Mouse (Mus musculus) midbrain, embryonic 14.5 days (tissue): Measurements from ENCODE around the gene Lpar6. TPM values are rescaled to one million over a fixed set of nuclear protein-coding genes. Genes with fewer than 3 reads are reported as not detected.

Experiments used
- ATAC-seq: fragments of 200-750 bp; cut with Nextera tagmentation; 2 replicates; pipeline ENCODE4 v1.8.0; 2017; ENCODE audit warnings: moderate number of reproducible peaks, moderate library complexity; ENCODE audit not compliant: low FRiP score, low TSS enrichment
- DNase-seq: peaks from one replicate; pipeline ENCODE4 v3.0.0-alpha.2; 2015
- H3K27ac ChIP-seq: fragments of 300-500 bp; sonication (generic); replicated peaks from 2 replicates; pipeline ENCODE4 v1.5.1; 2014; ENCODE audit warnings: mild to moderate bottlenecking, low read depth, low read length, moderate library complexity
- H3K27me3 ChIP-seq: fragments of 300-500 bp; sonication (generic); 2 replicates; pipeline ENCODE4 v1.6.1; 2014; ENCODE audit warnings: low read length, control low read depth, mixed read lengths; ENCODE audit not compliant: control insufficient read depth, insufficient read depth
- H3K36me3 ChIP-seq: fragments of 300-500 bp; sonication (generic); 2 replicates; pipeline ENCODE4 v1.6.1; 2014; ENCODE audit warnings: low read length, control low read depth; ENCODE audit not compliant: control insufficient read depth, insufficient read depth
- H3K4me1 ChIP-seq: fragments of 300-500 bp; sonication (generic); 2 replicates; pipeline ENCODE4 v1.6.1; 2014; ENCODE audit warnings: mild to moderate bottlenecking, antibody characterized with exemption, low read length, control low read depth; ENCODE audit not compliant: control insufficient read depth, insufficient read depth
- H3K4me2 ChIP-seq: fragments of 300-500 bp; sonication (generic); 2 replicates; pipeline ENCODE4 v1.6.1; 2014; ENCODE audit warnings: mild to moderate bottlenecking, low read length, moderate library complexity
- H3K4me3 ChIP-seq: fragments of 300-500 bp; sonication (generic); replicated peaks from 2 replicates; pipeline ENCODE4 v1.5.1; 2014; ENCODE audit warnings: low read depth, low read length
- H3K9ac ChIP-seq: fragments of 300-500 bp; sonication (generic); replicated peaks from 2 replicates; pipeline ENCODE4 v1.6.1; 2014; ENCODE audit warnings: mild to moderate bottlenecking, low read length, moderate library complexity
- H3K9me3 ChIP-seq: fragments of 300-500 bp; sonication (generic); 2 replicates; pipeline ENCODE4 v1.6.1; 2016; ENCODE audit warnings: low read length, control low read depth, mixed read lengths; ENCODE audit not compliant: control insufficient read depth
- WGBS: fragments of 180-500 bp; shearing (Covaris S2); extraction: QIAGEN DNeasy Blood & Tissue Kit; methylation state at CpG from one replicate; pipeline ENCODE4 v1.1.7; 2014; 5-methylcytosine and 5-hydroxymethylcytosine counted together
- microRNA counts: library from miRNA; unstranded; fragments of <30 nt; microRNA quantifications from one replicate; lab custom pipeline; 2016
- microRNA-seq: library from miRNA; unstranded; fragments of <30 nt; microRNA quantifications from one replicate; pipeline ENCODE4, GENCODE M21; 2016
- polyA plus RNA-seq: library from polyadenylated mRNA; unstranded; fragments of >200 nt; fragmentation: Nextera tagmentation; extraction: Ambion mirVana; gene quantifications from 2 replicates; pipeline ENCODE4 v1.2.1, GENCODE M21; 2014

The Lpar6 gene
- polyA plus RNA-seq, 1 experiment from 2014 or later = 5.7 TPM

DNA sequence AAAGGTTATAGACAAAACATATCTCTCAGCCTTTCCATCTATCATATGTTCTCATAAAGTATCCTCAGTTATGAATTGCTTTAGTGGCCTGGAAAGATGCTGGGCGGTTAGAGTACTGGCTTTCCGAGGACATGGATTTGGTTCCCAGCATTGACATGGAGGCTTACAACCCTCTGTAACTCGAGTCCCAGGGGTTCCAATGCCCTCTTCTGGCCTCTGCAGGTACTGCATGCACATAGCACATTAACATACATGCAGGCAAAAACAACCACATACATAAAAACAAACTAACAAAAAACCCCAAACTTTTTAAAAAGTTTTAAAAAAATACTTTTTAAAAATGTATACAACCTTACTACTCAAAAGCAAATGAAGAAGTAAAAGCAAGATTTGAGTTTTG, 28.5 kb downstream of the Lpar6 start:
- Histone ChIP-seq H3K4me1 (no peaks in the 10 kb centered on the region), H3K4me3 (no peak overlapping the region), H3K36me3 (peaks cover 27% of the 10 kb centered on the region), H3K4me2 (no peak overlapping the region), H3K27me3 (no peaks in the 10 kb centered on the region), H3K27ac (no peak overlapping the region), H3K9ac (no peak overlapping the region), H3K9me3 (no peaks in the 10 kb centered on the region)
- DNase-seq (no peak), ATAC-seq (no peak)
- WGBS = 90% methylated on average over 3 of the region's 3 CpGs

DNA sequence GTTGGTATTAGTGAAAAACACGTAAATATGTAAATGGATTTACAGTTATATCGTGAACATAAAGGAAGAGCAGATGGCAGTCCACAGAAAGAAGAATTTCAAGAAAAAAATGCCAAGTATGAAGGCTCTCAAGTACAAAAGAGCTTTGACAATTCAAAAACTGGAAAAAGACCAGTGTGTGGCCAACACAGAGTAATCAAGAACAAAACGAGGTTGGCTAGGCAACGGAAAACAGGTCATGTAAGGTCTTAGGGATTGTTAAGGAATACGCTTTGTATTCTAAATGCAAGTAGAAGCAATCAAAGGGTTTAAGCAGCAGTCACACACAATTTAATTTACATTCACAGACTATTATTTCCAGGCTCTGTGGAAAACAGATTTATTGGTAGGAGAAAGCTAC, 34.1 kb downstream of the Lpar6 start:
- Histone ChIP-seq H3K4me3 (no peak overlapping the region), H3K9ac (no peak overlapping the region), H3K9me3 (no peaks in the 10 kb centered on the region), H3K4me1 (no peaks in the 10 kb centered on the region), H3K27ac (no peak overlapping the region), H3K27me3 (no peaks in the 10 kb centered on the region), H3K4me2 (no peak overlapping the region), H3K36me3 (peaks cover 6% of the 10 kb centered on the region; the same call in 1 of the 2 replicates)
- ATAC-seq (no peak), DNase-seq (peak; percentile 26)
- 28% methylated on average over 5 of the region's 5 CpGs for WGBS

DNA sequence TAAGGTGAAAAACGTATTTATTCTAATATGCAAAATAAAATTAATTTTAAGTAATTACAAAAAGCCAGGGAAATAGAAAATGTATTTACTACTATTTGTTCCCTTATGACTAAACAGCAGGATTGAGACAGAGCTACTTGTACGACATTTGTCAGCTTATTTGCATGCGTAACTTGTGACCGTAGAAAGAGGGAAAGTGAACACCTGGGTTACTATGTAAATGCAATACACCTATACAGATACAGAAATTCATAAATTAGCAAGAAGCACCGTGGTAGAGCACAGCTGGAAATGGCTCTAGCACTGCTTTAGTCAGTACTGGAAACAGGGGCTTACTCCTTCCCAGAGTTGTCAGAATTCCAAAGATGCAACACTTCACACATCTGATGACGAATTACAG, 41.4 kb downstream of the Lpar6 start:
- H3K36me3 ChIP-seq = peaks cover 16% of the 10 kb centered on the region
- H3K4me2 ChIP-seq = no peak overlapping the region
- H3K9ac ChIP-seq = no peak overlapping the region
- DNase-seq (no peak), ATAC-seq (no peak)
- H3K4me3 ChIP-seq = no peak overlapping the region
- H3K4me1 ChIP-seq = no peaks in the 10 kb centered on the region
- no peaks in the 10 kb centered on the region for H3K27me3 ChIP-seq
- H3K9me3 ChIP-seq = no peaks in the 10 kb centered on the region
- WGBS = 90% methylated on average over 6 of the region's 6 CpGs
- no peak overlapping the region for H3K27ac ChIP-seq

DNA sequence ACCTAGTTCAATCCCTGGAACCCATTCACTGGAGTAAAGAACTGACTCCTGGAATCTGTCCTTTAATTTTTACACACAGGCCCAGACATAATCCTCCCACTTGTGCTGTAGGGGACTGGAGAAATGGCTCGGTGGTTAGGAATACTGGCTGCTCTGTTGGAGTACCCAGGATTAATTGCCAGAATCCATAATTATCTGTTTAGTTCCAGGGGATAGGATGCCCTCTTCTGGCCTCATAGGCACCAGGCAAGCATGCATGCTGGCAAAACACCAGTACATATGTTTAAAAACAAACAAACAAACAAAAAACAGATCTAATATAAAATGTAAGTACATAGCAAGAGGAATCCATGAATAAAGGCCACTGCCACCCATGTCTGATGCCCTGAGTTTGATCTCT, 43.3 kb downstream of the Lpar6 start:
- no peak overlapping the region for H3K27ac ChIP-seq
- no peaks in the 10 kb centered on the region for H3K4me1 ChIP-seq
- H3K9me3 ChIP-seq = no peaks in the 10 kb centered on the region
- DNase-seq (peak; percentile 56), ATAC-seq (no peak)
- H3K4me2 ChIP-seq = no peak overlapping the region
- no peak overlapping the region for H3K4me3 ChIP-seq
- H3K9ac ChIP-seq = no peak overlapping the region
- H3K27me3 ChIP-seq = no peaks in the 10 kb centered on the region
- 12% methylated on average over 1 of the region's 1 CpGs for WGBS
- H3K36me3 ChIP-seq = peaks cover 13% of the 10 kb centered on the region; the same call in 1 of the 2 replicates

DNA sequence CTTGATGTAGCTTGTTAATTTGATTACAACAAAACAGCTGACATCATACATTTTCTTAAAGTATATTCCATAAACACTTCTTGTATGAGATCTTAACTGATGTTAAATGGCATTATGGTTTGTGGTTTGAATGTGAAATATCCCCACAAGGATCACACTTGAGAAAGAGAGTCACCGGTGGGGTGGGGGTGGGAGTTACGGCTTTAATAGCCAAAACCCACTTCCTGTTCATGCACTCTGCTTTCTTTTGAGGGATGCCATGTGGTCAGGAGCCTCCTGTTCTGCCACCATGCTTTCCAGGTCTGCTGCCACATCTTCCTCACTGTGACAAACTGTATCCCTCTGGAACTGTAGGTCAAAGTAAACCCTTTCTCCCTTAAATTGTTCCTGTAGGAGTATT, 52.2 kb downstream of the Lpar6 start:
- 97% methylated on average over 2 of the region's 2 CpGs for WGBS
- Histone ChIP-seq H3K9ac (no peak overlapping the region), H3K27ac (no peak overlapping the region), H3K4me2 (no peak overlapping the region), H3K4me1 (no peaks in the 10 kb centered on the region), H3K4me3 (no peak overlapping the region), H3K9me3 (no peaks in the 10 kb centered on the region), H3K36me3 (peaks cover 13% of the 10 kb centered on the region; the same call in 1 of the 2 replicates), H3K27me3 (no peaks in the 10 kb centered on the region)
- no peak for DNase-seq
- no peak for ATAC-seq

DNA sequence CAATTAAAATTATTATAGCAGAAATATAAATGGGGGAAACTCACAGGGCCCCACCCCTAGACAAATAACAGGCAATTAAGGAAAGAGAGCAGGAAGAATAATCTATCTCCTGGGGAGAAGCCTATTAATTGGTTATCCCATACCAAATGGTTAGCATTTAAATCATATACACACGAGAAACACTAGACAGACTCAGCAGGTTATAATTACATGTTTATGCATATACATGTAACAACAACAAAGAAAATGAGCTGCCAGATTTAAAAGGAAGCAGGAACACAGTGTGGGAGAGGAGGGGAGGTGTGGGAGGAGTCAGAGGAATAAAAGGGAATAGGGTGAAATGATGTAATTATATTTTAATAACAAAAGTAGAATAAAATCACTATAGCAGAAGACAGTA, 54.7 kb downstream of the Lpar6 start:
- Histone ChIP-seq H3K27me3 (no peaks in the 10 kb centered on the region), H3K4me2 (no peak overlapping the region), H3K4me1 (no peaks in the 10 kb centered on the region), H3K36me3 (peaks cover 18% of the 10 kb centered on the region), H3K4me3 (no peak overlapping the region), H3K27ac (no peak overlapping the region), H3K9ac (no peak overlapping the region), H3K9me3 (no peaks in the 10 kb centered on the region)
- 65% methylated on average over 1 of the region's 1 CpGs for WGBS
- no peak for ATAC-seq
- DNase-seq = no peak

MicroRNAs within 50 kb of the gene (microRNA counts, 519-probe panel; counts per million panel counts)
- microRNA mmu-miR-687 (lab: Ali Mortazavi, UCI) = not detected

Small RNAs within 50 kb of the gene (microRNA-seq; reads per million reads assigned to microRNA genes)
- gene Mir687 = not detected

Other genes starting within 250 kb of the Lpar6 start
- gene Cysltr2, start 188.8 kb upstream of the Lpar6 start, polyA plus RNA-seq = 0.16 TPM in 1 of 2 replicates, not detected in the other
- 58.7 and 80.0 TPM in 2 replicates for gene Rcbtb2, start 114.9 kb upstream of the Lpar6 start, polyA plus RNA-seq
- 36.3 and 36.4 TPM in 2 replicates for gene Rb1, start 87.9 kb downstream of the Lpar6 start, polyA plus RNA-seq
- gene Itm2b, start 147.4 kb downstream of the Lpar6 start, polyA plus RNA-seq = 599 and 615 TPM in 2 replicates